In the genomic region with DNA sequence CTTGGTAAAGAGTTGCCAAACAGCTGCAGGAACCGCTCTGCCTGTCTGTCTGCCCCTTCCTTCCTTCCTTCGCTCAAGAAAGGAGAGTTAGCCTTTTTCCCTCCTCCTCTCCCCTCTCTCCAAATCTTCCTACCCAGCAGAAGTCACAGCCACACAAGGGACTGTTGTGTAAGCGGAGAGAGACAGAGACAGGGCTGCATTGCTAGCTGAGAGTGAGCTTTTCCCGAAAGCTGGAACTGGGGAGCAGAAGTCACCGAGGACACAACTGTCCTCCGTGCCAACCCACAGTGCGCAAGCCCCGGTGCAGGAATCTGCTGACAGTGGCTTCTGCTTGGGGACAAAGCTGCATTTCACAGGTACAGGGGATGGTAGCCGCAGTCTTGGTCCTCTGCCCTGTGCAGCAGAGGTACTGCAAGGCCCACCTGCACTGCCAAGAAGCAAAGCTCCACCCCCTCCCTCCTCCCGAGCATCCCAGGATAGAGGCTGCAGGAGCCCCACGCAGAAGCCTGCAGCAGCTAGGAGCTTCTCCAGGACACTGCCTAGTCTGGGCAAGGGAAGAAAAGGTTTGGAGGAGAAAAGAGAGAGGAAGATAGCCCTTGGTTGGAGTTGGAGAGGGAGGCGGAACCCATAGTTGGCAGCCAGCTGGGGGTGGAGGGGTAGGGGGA, we compare ENCODE assay signal across 28 mouse cellular contexts. TPM values are rescaled to one million over a fixed set of nuclear protein-coding genes. Genes with fewer than 3 reads are reported as not detected.
DNase-seq lines count a peak whose midpoint lies in the region; ATAC-seq and TF ChIP-seq lines count a peak whose summit lies in the region.
"Had no signal": no experiment of that assay in that cellular context is flagged by ENCODE, and none has a peak within 500 bp of the region (broad histone marks: within the 10 kb centered on the region; RNA-seq: fewer than 3 reads in every experiment).

No protein-coding gene starts in this region.

- H3K4me3 ChIP-seq in left cerebral cortex, adult 2 months = peak overlapping the region; percentile 31
- H3K4me3 ChIP-seq: heart, adult 2 months; heart, embryonic 10.5 days; heart, embryonic 13.5 days; intestine, embryonic 15.5 days had no signal

- intact Hi-C loops in left cerebral cortex, adult 2 months (cut with DNase I) = no loop called here
- intact Hi-C loops in left cerebral cortex, postnatal 14 days (cut with DNase I) = no loop called here

- peak; percentile 78 for ATAC-seq in frontal cortex, adult (ENCODE audit: low TSS enrichment)
- ATAC-seq: forebrain, embryonic 14.5 days; forebrain, postnatal 0 days; intestine, embryonic 15.5 days; Patski had no signal

- peak overlapping the region; percentile 83 for H3K27ac ChIP-seq in left cerebral cortex, adult 2 months
- H3K27ac ChIP-seq: heart, adult 2 months; heart, embryonic 10.5 days; heart, embryonic 13.5 days; hindbrain, embryonic 14.5 days; intestine, embryonic 15.5 days had no signal

- DNase-seq in frontal cortex, postnatal 10 days (ENCODE audit: low spot score in 2 of 2) = no peak
- DNase-seq in left cerebral cortex, adult 2 months (ENCODE audit: extremely low spot score in 1 of 2, low spot score in 2 of 2) = no peak
- DNase-seq in left cerebral cortex, postnatal 14 days (ENCODE audit: low spot score in 2 of 2) = no peak
- DNase-seq in brain, adult 2 months (ENCODE audit: low read depth, low spot score) = peak; percentile 73
- DNase-seq in right cerebral cortex, postnatal 14 days = no peak
- DNase-seq: adrenal gland, postnatal 10 days; adrenal gland, postnatal 36 days; B cell, adult 2 months; cerebellum, adult 11 months; cerebellum, adult 2 months; cerebellum, adult 9-11 months; cerebellum, postnatal 25 days; embryo, embryonic 11 days; forebrain, postnatal 0 days; gastrocnemius, postnatal 10 days; gastrocnemius, postnatal 36 days; heart, adult 2 months; heart, postnatal 14 days; heart, postnatal 4 days had no signal

- no peak for TF ChIP-seq CTCF in left cerebral cortex, adult 2 months (IDR thresholded peaks at IDR 0.05)

RNA-seq across cellular contexts. Expression of gene Kcna6, which starts 21.9 kb away (rescaled TPM):
- total RNA-seq in left cerebral cortex, adult 2 months (2021) = 10 to 100 TPM; 56.3 to 65.4 TPM
- total RNA-seq in left cerebral cortex, postnatal 14 days (2021) = 10 to 100 TPM; 76.4 to 78.5 TPM
- total RNA-seq: CH12.LX; common myeloid progenitor, adult 5-6 weeks had no signal
